Mouse (Mus musculus) splenic B cell, adult 2 months (primary cell): ENCODE results near the gene Ddx54.

Source experiments
- DNase-seq: peaks from one replicate; pipeline ENCODE4 v3.0.0-alpha.2; 2011; ENCODE audit warnings: low read depth, low spot score
- H3K27me3 ChIP-seq: 2 replicates; pipeline ENCODE4 v1.6.1; 2012; ENCODE audit warnings: mild to moderate bottlenecking, low read length, moderate library complexity, mixed read lengths; ENCODE audit not compliant: control insufficient read depth, poor library complexity, insufficient read depth, severe bottlenecking
- H3K36me3 ChIP-seq: 2 replicates; pipeline ENCODE4 v1.6.1; 2012; ENCODE audit warnings: mild to moderate bottlenecking, low read length, moderate library complexity, mixed read lengths; ENCODE audit not compliant: control insufficient read depth, poor library complexity, insufficient read depth, severe bottlenecking

Ddx54 gene

GRCm38 (mm10) chr5:120590356-120591010 is 22.1 kb upstream of the Ddx54 start:
- Histone ChIP-seq H3K27me3 (no peaks in the 10 kb centered on the region), H3K36me3 (no peaks in the 10 kb centered on the region)
- DNase-seq: peak; percentile 70

GRCm38 (mm10) chr5:120592141-120592540 is 20.4 kb upstream of the Ddx54 start:
- DNase-seq: peak; percentile 46
- H3K27me3 ChIP-seq: no peaks in the 10 kb centered on the region
- no peaks in the 10 kb centered on the region for H3K36me3 ChIP-seq

DNA sequence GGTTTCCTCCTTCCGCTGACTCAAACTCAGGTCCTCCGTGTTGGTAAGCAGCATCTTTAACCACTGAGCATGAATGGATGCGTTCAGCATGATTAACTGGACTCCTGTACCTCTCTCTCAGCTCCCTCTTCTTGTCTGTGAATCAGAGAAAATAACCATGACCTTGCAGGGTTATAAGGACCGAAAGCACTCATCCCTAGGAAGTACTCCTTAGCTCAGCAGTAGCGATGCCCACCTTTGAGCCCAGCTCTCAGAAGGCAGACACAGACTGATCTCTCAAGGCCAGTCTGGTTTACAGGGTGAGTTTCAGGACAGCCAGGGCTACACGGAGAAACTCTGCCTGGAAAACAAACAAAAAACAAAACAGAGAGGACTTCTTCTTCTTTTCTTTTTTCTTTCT is 18.1 kb upstream of the Ddx54 start:
- Histone ChIP-seq H3K36me3 (no peaks in the 10 kb centered on the region), H3K27me3 (no peaks in the 10 kb centered on the region)
- DNase-seq: no peak

GRCm38 (mm10) chr5:120599625-120600024 is 12.9 kb upstream of the Ddx54 start:
- DNase-seq: no peak
- Histone ChIP-seq H3K36me3 (no peaks in the 10 kb centered on the region), H3K27me3 (no peaks in the 10 kb centered on the region)

GRCm38 (mm10) chr5:120600946-120601668 is 11.4 kb upstream of the Ddx54 start:
- no peak for DNase-seq
- Histone ChIP-seq H3K36me3 (no peaks in the 10 kb centered on the region), H3K27me3 (no peaks in the 10 kb centered on the region)

GRCm38 (mm10) chr5:120602210-120602609 is 10.3 kb upstream of the Ddx54 start:
- DNase-seq: no peak
- H3K27me3 ChIP-seq: no peaks in the 10 kb centered on the region

DNA sequence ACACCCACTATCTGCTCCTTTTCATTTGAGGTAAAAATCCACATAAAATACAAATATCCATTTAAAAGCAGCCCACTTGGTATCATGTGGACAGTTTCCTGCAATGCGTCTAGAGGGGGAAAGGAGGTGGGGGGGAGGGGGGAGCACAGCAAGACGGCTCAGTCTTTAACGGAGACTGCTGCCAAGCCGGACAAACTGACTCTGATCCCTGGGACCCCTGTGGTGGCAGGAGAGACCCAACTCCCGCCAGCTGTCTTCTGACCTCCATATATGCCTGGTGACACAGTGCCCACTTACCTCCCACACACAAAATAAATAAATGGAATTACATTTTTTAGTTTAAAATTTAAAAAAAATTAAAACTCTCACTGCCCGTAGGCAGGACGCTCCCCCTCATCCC is 9.0 kb upstream of the Ddx54 start:
- Histone ChIP-seq H3K27me3 (no peaks in the 10 kb centered on the region), H3K36me3 (no peaks in the 10 kb centered on the region)
- DNase-seq: no peak

More at GRCm38 (mm10) chr5:120602210-120602609, 10.3 kb upstream of the Ddx54 start:
- no peaks in the 10 kb centered on the region for H3K36me3 ChIP-seq

- H3K27me3 ChIP-seq: no peaks in the 10 kb centered on the region
- peak; percentile 89 for DNase-seq
- H3K36me3 ChIP-seq: no peaks in the 10 kb centered on the region
These were observed 7.7 kb upstream of the Ddx54 start for GRCm38 (mm10) chr5:120604839-120605238.

DNA sequence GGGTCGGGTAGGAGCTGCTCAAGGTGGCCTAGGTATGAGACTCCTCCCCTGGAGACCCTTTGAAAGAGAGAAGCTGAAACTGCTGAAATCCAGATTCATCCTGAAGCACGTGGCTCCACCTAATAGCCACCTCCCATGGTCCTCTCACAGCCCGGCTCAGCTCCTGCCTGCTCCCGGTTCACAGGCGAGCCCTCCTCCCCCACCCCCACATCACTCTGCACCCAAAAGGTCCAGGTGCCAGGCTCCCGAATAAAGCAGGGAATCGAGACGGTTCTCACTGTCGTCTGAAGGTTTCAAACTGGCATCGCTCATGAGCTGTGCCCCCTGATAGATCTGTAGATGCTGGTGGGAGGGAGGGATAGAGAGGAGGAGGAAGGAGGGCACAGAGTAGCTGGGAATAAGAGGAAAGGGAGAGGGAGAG is 7.3 kb upstream of the Ddx54 start:
- DNase-seq: no peak
- Histone ChIP-seq H3K36me3 (no peaks in the 10 kb centered on the region), H3K27me3 (no peaks in the 10 kb centered on the region)

GRCm38 (mm10) chr5:120605688-120606087 is 6.9 kb upstream of the Ddx54 start:
- H3K27me3 ChIP-seq: no peaks in the 10 kb centered on the region
- no peaks in the 10 kb centered on the region for H3K36me3 ChIP-seq
- peak; percentile 94 for DNase-seq

- DNase-seq: no peak
- Histone ChIP-seq H3K27me3 (no peaks in the 10 kb centered on the region), H3K36me3 (no peaks in the 10 kb centered on the region)
These were observed 5.8 kb upstream of the Ddx54 start for GRCm38 (mm10) chr5:120606590-120607200.

- Histone ChIP-seq H3K27me3 (no peaks in the 10 kb centered on the region), H3K36me3 (no peaks in the 10 kb centered on the region)
- DNase-seq: no peak
These were observed 5.2 kb upstream of the Ddx54 start for GRCm38 (mm10) chr5:120607335-120607734.

- DNase-seq: no peak
- Histone ChIP-seq H3K36me3 (no peaks in the 10 kb centered on the region), H3K27me3 (no peaks in the 10 kb centered on the region)
These were observed 3.2 kb upstream of the Ddx54 start for GRCm38 (mm10) chr5:120609246-120609775.

GRCm38 (mm10) chr5:120610906-120611305 is 1.6 kb upstream of the Ddx54 start:
- no peak for DNase-seq
- H3K36me3 ChIP-seq: 0 out of 2 replicates have a peak, but pooled peaks cover 2% of the 10 kb centered on the region
- no peaks in the 10 kb centered on the region for H3K27me3 ChIP-seq

- no peak for DNase-seq
- 0 out of 2 replicates have a peak, but pooled peaks cover 2% of the 10 kb centered on the region for H3K36me3 ChIP-seq
- no peaks in the 10 kb centered on the region for H3K27me3 ChIP-seq
These were observed 1.1 kb upstream of the Ddx54 start for GRCm38 (mm10) chr5:120611416-120611815.
